Mouse (Mus musculus): Measurements from ENCODE around the gene Spock2.

The Spock2 gene

DNA sequence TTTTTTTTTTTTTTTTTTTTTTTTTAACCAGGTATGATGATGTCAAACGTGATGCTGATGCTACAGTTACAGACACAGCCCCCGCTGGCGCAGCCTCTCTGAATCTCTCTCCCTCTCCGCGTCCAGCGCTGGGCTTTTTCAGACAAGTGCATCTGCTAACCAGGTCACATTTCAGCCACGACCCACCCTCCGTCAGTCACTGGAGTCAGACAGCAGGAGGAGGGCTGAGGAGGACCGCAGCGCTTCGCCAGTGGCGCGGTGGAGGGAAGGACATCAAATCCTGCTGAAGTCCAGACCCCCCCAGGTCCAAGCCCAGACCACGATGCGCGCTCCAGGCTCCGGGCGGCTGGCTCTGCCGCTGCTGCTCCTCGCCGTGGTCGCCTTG, at the start of gene Spock2:
Gene Spock2 (plus strand): TSS at position 74 of the 385 bp plus-strand sequence.
- DNase-seq (ENCODE audit: low read depth, low spot score) = no peak

DNA sequence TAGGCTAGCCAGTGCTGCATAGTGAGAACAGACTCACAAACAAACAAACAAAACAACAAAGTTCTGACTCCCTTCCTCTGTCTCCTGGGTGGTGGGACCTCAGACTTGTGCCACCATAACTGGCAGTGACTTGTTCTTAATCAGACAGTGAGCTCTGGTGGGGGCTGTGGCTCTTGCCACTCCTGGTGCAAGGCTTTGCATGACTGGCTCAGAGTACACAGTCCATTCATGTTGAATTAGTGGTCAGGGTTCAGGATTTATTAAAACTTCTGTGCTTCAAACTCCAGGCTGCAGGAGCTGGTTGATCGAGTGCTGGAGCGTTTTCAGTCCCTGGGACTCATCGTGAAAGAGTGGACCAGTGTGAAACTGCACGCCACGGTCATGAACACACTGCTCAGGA, 43.8 kb upstream of the Spock2 start:
- DNase-seq (ENCODE audit: low read depth, low spot score) = no peak

DNA sequence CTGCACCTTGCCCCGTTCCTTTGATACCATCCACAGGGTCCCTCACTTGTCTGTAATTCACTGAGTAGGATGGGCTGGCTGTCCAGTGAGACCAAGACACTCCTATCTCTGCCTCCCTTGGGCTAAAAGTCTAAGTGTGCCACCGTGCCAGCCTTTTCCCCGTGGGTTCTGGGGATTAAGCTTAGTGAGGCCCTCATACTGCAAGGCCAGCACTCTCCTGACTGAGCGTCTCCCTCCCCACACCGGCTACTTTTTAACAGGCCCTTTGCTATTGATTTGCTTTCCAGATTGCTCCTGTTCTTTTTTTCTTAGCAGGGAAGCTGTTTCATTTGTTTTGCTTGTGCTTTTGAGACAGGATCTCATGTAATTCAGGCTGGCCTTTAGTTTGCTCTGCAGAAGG, 43.1 kb upstream of the Spock2 start:
- DNase-seq (ENCODE audit: low read depth, low spot score) = no peak

DNA sequence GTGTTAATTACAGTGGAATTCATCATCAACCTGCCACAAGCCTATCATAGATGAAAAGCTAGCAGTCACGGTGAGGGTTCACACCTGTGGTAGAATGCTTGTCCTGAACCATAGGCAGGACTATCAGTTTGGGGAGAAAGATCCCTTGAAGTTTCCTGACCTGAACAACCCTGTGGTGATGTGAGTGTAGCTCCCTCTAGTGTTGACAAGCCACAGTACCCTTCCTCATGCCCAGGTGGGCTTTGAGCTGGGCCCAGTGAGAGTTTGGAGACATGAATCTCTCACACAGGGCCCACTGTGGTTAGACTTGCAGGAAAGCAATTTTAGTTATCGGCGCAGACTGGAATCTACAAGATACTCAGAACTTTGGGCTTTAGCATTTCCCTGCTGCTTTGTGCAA, 39.5 kb upstream of the Spock2 start:
- peak; percentile 29 for DNase-seq (ENCODE audit: low read depth, low spot score)

DNA sequence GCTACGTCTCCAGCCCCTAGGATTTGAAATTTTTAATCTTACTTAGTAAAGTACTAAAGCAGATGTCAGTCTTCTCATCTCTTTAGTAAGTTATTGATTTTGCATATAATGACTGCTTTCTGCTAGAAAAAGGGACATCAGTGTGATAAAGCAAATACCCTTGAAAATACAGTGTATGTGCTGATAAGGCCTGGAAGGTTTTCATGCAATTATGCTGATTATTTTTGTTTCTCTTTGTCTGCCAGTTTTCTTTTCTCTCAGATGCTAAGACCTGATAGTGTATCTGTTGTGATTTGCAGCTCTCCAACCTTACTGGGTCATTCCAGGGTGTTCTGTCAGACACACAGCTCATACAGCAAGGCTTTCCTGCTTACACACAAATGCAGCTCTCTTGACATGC, 30.9 kb upstream of the Spock2 start:
- no peak for DNase-seq (ENCODE audit: low read depth, low spot score)

DNA sequence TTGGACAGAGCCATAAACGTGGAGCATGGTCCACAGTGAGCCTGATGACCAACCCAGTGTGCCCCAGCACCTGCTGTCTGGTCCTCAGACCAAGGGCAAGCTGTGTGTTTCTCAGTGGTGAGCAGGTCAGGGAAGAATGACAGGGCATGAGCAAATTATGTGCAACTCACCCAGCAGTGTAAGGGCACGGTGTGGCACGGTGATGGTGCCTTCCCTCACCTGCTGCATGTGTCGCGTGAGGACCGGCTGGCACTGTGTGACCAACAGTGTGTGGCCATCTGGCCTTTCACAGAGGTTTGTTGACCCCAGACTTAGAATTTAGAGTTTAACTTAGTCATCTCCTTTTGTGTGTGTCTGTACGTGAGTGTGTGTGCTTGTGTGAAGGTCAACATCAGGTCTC, 28.8 kb upstream of the Spock2 start:
- no peak for DNase-seq (ENCODE audit: low read depth, low spot score)

DNA sequence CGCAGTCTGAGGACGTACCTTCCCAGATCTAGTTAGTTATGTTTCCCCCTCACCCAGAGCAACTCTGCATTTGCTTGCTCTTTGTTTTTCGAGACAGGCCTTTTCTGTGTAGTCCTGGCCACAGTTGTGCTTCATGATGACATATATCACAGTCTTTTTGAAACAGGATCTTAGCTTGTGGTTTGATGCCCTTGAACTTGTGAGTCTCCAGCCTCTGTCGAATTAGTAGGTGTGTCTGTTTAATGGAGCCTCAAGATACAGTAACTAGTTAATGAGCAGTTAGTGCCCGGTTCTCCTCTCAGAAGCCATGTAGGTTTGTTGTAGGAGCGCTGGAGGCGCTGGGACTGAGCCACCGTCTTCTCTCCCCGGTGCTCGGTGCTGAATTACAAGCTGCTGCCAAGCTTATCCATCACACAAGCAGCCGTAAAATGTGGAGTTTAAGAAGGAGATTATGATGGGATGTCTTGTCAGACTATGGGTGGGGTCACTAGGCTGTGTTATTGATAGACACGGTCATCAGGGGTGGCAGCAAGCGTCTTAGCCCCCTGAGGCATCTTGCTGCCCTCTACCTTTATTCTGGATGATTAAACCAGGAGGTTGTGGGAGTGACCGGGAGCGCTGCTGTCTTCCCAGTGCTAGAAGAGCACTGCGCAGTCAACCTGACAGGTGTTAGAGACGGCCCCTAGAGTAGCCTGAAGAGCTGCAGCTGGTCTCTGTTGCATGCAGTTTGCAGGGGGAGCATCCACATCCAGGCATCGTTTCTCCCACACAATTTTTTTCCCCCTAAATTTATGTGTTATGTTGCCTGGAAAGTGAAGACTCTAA, 28.1 kb upstream of the Spock2 start:
- DNase-seq (ENCODE audit: low read depth, low spot score) = no peak

DNA sequence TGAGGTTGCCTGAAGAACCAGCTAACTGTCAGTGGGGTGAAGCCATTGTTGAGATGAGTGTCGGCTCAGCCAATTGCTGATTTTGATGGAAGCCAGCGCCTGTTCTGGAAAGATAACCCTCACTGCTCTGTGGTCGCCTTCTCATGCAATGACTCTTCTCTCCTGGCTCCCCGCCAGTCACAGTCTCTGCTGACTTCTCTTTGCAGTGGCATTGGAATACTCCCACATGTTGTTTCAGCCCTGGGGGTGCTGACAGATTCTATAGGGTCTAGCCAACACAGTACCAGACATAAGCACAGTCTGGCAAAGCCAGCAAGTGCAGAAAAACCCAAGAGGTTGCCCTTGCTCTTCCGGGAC, 27.5 kb upstream of the Spock2 start:
- DNase-seq (ENCODE audit: low read depth, low spot score) = no peak

DNA sequence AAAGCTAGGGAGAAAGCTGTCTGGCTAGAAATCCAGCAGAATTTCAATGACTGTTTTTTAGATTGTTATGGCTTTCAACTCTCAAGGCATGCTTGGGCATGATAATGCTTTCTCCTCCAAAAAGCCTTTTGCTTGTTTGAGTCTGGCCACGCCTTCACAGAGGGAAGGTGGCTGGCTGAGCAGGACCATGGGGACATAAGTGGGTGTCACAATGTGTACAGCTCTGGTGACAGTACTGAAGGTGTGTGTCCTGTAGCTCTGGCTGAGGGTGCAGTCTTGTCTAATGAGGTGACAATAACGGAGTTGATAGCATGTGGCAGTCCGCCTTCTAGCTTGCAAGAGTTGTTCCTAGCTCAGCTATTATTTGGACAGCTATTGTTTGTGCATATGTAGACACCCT, 25.8 kb upstream of the Spock2 start:
- DNase-seq (ENCODE audit: low read depth, low spot score) = no peak

DNA sequence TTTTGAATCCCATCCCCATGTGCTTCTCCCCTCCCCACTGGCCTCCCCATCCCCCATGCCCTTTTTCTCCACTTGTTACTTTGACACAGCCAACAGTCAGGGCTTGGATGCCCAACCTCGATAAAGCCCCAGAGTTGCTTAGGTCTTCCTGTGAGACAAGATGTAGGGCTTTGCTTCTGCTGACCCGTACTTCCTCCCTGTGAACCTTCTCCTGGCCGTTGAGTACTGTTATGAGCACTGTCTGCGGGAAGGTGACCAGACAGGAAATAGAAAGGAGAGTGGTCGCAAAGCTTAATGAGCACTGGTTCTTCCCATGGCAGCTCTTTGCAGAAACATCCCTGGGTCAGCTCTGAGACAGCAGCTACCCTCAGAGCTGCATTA, 25.4 kb upstream of the Spock2 start:
- DNase-seq (ENCODE audit: low read depth, low spot score) = no peak

DNA sequence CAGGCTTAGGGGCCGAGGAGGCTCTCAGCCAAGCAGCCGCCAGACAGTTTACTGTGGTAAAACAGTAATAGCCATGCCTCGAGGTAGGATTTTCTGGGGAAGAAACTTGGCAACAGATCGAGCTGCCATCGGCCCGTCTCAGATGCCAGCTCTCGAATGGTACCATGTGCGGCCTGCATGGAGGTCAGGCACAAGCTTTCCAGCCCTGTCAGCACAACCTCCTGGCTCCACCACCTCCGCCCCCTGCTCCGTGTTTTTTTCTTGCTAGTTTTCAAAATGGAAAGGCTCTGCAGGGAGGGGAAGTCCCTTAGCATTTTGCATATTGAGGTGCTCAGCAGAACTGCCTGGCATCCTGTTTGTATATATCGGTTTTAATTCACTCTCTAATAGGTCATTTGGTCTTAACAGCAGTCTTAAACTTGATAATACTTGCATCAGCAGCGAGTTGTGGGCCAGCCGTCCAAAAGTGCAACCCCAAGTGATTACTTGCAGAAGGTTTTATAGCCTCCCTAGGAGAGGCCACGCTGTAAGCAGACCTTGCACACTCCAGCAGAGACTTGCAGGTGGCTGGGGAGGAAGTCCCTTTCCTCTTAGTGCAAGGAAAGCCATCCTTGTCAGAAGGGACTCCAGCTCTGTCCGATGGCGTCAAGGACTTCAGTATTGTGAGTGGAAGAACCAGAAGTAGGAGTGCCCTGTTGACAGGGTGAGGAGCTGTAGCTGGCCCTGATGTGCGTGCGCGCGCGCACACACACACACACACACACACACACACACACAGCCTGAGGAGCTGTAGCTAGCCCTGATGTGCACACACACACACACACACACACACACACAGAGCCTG, 24.8 kb upstream of the Spock2 start:
- no peak for DNase-seq (ENCODE audit: low read depth, low spot score)

DNA sequence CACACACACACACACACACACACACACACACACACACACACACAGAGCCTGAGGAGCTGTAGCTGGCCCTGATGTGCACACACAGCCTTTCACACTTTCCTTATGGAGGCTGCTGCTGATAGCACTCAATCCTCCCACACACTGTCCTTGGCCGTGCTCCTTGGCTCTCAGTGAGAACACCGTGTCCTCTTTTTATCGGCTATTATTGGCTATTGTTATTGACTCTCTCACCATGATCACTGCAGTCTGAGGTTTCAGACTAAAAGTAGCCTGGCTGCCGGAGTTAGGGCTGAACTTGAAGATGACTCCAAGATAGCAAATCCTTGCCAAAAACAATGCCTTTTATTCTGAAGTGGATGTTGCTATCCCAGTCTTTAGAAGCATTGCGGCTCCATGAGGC, 24.1 kb upstream of the Spock2 start:
- DNase-seq (ENCODE audit: low read depth, low spot score) = no peak

DNA sequence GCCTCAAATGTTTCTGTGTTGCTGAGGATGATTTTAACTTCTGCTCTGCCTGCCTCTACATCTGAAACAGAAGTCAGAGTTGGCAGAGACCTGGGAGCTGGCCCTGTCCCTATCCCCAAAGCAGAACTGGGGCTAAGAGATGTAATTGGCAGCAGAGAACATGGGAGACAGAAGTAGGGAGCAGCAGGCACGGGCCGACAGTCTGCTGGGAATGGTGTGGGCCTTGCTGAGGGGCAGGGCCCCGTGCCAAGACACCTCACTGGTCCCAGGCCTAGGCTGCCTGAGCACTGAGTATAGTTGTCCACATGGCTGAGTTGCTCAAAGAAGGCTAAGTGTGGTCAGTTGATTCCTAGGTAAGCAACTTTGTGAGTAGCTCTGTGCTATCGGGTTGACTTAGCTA, 22.0 kb upstream of the Spock2 start:
- no peak for DNase-seq (ENCODE audit: low read depth, low spot score)

DNA sequence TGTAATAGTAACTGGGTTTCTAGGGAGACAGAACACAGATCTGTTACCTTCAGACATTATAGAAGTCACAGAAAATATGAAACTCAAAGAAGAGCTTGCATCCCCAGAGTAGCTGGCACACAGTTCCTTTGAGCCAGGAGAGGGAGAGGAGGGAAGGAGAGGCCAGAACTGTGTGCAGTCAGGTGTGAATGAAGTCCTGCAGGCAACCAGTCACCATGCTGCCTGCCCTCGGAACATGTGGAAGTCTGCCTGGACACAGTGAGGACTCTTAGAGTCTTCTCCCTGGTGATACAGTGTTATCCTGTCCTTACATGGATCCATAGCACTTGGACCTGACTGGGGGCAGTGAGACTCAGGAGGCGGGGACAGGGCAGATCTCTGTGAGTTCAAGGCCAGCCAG, 13.7 kb upstream of the Spock2 start:
- no peak for DNase-seq (ENCODE audit: low read depth, low spot score)

DNA sequence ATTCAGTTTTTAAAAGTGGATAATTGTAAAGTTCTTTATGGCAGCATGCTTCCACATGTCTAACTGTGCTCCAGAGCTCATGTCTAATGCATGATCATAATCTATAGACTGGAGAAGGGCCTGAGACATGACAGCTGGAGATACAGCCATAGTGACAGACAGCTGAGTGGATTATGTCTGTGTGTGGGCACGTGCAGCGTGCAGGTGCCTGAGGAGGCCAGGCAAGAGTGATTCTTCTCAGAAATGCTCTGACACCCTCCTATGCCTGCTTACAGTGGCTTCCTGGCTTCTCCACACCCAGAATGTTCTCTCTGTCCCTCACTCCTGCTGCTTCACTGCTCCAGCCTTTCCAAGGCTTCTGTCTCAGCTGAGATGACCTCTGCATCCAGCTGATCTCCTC, 12.3 kb upstream of the Spock2 start:
- DNase-seq (ENCODE audit: low read depth, low spot score) = no peak

DNA sequence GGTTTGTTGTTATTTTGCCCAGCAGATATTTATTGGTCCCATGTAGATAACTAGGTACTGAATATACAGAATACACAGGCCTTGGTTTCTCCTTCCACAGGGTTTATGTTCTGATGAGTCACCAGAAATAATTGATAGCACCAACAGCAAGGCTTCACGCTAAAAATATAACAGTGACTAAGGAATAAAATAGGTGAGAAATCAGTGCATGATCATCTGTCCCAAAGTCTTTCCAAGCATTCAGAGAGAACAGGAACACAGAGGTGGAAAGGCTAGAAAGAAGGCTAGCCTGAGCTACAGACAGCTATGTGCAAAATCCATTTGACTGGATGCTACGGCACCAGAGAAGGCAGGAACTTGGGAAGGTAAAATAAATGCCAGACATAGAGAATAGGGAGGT, 10.5 kb upstream of the Spock2 start:
- no peak for DNase-seq (ENCODE audit: low read depth, low spot score)

DNA sequence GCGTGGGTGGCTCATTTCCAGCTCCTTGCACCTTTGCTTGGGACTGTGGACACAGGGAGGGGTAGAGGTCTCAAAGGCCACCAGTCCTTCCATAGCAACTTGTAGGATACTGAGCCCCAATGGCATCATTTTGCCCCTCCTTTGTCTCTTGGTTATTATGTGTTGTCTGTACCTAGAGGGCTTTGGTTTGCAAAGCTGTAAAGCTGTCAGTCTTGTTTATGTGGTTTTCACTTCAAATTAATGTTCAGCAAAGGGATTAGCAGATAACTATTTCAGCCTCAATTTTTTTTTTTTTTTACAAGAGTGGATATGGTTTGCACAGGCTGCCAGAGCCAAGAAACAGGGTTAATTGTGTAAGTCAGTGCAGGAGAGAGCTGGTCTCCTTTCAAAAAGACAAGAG, 9.7 kb upstream of the Spock2 start:
- no peak for DNase-seq (ENCODE audit: low read depth, low spot score)

DNA sequence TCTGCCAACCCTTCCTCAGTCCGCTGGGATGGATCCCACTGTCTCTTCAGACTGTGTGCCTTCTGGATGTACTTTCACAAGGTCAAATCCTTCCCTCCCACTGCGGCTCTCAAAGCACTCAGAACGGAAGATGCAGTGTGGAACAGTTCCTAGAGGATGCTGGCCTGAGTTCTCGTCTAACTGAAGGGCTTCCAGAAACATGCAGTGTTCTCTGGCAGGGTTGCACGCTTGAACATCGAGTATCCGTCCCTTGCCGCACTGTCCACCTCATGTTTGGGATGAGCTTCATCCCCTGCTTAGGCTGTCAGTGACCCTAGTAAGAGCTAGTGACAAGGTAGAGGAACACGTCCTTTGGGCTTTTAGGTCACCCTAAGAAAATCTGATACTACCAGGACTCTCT, 8.9 kb upstream of the Spock2 start:
- DNase-seq (ENCODE audit: low read depth, low spot score) = no peak

DNA sequence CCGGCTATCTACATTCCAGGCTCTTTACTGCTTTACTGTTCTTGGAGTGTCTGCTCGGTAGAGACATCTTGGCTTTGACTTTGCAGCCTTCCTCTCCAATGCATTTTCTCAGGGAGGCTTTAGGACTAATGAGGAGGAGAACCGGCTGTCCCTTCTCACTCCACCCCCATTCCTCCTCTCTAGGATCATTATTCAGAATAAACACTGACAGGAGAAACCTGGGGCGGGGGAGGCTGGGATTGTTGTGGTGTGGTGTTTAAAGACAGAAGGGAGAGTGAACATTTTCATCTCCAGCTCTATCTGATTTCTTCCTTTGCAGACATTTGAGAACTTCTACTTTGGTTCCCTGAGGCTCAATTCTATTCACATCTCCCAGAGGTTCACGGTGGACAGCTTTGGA, 8.2 kb upstream of the Spock2 start:
- DNase-seq (ENCODE audit: low read depth, low spot score) = no peak

DNA sequence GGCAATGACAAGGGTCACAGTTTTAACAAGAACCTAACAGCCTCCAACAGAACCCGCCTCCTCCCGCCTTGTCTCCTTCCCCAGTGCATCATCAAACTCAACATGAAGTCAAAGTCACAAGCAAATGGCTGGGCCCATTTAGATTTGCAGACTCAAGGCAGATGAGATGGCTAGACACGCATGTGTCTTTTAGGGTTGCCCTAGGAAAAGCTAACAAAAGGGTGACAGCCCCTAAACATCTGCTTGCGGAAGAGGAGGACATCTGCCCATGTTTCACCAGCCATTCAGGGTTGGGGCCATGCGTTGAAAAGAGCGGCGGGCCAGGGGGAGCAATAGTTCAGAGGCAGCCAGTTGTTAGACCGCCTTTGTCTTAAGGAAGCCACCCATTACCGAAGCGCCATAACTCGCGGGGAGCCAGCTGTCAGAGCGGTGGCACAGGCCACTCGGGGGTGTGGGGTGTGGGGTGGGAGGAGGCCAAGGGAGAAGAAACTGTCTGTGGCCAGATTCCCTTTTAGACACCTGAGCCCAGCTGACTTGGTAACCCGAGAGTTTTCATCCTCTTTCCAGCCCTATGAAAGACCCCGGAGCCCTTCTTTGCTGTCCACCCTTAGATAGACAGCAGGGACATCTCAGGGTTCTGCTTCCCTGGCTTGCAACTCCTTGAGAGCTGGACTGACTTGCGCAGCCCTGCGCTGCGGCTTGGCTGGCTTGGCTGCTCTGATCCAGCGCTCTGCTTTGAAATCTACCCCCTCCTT, 451 bp upstream of the Spock2 start:
- no peak for DNase-seq (ENCODE audit: low read depth, low spot score)

DNA sequence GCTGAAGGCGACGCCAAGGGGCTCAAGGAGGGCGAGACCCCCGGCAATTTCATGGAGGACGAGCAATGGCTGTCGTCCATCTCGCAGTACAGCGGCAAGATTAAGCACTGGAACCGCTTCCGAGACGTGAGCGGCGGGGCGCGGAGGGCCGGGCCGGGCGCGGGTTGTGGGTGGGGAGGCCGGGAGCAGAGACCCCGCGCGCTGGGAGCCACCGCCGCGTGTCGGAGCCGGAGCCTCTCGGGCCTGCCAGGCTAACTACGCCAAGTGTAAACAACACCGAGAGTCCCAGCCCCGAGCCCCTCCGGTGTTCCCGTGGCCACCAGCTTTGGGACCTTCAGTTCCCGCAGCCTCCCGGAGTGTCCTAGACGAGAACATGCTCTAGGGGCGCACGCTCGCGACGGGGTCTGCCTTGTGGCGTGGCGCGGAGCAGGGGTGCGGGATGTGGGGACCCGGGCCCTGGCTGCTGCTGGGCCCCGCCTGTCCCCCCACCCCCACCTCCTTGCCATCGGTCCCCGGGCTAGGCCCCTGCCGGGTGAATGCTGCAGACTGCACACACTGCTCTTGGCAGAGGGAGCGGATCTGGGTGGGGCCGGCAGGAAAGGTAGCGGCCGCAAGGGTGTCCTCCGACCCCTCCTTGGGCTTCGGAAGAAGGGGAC, 640 bp downstream of the Spock2 start:
- no peak for DNase-seq (ENCODE audit: low read depth, low spot score)

DNA sequence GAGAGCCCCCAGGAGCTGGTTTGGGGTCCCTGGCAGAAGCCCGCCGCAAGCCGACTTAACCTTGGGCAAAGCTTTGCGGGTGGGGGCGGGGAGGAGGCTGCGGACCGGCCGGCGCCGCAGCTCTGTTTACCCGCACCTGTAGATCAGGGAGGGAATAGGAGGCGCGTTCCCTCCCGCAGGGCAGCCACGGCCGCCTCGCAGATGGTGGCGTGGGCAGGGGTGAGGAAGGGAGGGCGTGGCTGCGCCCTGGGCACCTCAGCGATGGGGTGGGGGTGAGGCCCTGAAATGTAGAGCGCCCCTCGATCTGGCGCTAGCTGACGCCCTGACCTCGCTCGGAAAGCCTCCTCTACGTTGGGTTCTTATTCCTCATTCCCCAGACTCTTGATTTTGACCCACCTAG, 1.4 kb downstream of the Spock2 start:
- no peak for DNase-seq (ENCODE audit: low read depth, low spot score)
